Mouse (Mus musculus) olfactory bulb, adult 2 months (tissue): ENCODE measurements around the gene Slc35b2.

Experiments used
- CTCF ChIP-seq: fragments of 200-500 bp; IDR thresholded peaks from 2 replicates; pipeline ENCODE4 v1.5.1; 2012; ENCODE audit warnings: low read depth, mild to moderate bottlenecking, low read length, moderate library complexity; ENCODE audit not compliant: insufficient read depth
- POLR2A ChIP-seq: fragments of 200-500 bp; IDR thresholded peaks from 2 replicates; pipeline ENCODE4 v1.6.1; 2012; ENCODE audit warnings: mild to moderate bottlenecking, low read depth, low read length, moderate library complexity; ENCODE audit not compliant: insufficient read depth

DNA sequence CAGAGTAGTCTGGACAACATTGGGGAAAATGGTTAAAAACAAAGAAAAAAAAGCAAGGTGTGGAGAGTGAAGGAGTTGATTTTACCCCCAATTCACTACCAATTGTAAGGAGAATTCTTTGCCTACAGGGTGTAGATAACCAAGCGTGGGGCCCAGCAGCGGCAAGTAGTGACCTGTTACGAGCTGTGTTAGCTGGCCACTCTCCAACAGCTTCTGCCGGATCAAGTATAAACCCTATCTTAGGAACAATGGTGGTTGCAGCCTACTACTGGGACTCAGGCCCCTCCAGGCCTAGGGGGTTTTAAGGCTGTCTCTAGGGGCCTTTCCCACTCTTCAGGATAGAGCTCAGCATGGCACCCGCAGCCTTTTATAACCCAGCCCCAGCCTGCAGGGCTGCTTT lies 14.6 kb downstream of the Slc35b2 start:
- no peak for TF ChIP-seq CTCF
- TF ChIP-seq POLR2A, result no peak
